Mouse (Mus musculus): ENCODE results near the gene Zfp276. TPM values are rescaled to one million over a fixed set of nuclear protein-coding genes. Genes with fewer than 3 reads are reported as not detected.

Zfp276 gene
- polyA plus RNA-seq (2014; fragmentation: Illumina TruSeq; extraction: RNeasy Lipid Tissue Mini Kit (QIAGEN cat#74804); ENCODE audit: low read depth, low replicate concordance) = 1.6 TPM

DNA sequence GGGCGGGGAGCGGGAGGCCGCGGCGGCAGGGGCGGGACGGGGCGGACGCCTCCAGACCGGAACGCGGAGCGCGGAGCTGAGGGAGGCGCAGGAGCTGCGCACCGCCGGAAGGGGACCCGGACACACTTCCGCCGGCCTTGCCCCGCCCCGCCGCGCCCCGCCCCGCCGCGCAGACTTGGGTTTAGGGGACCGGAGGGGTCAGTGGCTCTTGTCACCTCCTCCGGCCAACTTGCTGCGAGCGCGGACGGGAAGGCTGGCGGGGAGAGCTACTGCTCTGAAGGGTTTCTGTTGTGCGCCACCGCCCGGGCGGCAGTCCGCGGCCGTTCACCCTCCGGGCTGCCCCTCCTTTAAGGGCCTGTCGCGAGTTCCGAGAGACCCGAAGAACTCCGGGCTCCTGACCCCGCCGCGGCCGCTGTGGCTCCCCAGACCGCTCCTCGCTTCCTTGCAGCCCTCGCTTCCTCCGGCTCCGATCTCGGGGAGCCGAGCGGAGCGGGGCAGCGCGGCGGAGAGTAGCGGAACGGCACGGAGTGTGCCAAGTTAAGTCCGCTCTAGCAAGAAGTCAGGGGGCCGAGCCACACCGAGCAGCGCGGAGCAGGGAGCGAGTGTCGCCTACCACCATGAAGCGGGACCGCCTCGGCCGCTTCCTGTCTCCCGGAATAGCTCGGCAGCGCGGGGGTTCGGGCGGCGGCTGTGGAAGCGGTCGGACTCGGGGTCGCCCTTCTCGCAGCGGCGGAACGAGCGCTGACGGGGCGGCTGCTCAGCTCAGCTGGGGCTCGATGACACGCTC is at the start of gene Zfp276, which contains the start of gene Vps9d1:
Gene Zfp276, plus strand, starts transcription at position 97 of the 787 bp plus-strand sequence.
Gene Vps9d1, minus strand, starts transcription at position 250 of the 787 bp plus-strand sequence.

DNA sequence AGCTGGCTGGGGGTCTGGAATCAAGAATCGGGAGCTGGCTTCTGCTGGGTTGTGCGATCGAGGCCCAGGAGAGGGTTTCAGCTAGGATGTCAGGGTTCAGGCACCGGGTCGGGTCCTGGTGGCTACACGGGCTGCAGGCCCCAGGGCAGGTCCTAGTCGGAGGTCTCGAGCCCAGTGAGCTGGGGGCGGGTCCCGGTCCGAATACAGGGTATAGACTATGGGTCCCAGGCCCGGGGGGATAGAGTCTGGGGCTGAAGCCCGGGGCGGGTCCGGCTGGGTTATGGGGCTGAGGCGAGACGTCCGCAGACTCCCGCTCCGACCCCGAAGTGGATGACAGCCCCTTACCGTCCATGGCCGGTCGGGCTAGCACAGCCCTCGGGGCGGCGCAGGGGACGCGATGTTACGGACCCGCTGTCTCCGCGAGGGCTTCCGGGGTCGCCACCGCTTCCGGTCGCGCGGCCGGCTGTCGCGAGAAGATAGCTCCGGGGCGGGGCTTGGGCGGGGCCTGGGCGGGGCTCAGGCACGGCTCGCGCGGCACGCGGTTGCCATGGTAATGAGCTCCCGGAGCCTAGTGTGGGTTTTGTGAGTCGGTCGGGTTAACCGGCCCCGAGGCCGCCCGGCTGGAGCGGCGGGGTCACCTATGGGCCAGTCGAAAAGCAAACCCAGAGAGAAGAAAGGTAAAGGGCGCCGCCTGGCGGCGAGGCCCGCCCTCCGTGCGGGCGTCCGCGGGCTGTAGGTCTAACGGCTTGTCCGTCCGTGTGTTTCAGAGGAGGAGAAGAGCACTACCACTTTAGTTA is 41.5 kb upstream of the Zfp276 start, which contains the start of the genes Chmp1a and Spata33:
Gene Chmp1a, minus strand, starts transcription at position 443 of the 797 bp plus-strand sequence.
Gene Spata33, plus strand, starts transcription at position 512 of the 797 bp plus-strand sequence.

DNA sequence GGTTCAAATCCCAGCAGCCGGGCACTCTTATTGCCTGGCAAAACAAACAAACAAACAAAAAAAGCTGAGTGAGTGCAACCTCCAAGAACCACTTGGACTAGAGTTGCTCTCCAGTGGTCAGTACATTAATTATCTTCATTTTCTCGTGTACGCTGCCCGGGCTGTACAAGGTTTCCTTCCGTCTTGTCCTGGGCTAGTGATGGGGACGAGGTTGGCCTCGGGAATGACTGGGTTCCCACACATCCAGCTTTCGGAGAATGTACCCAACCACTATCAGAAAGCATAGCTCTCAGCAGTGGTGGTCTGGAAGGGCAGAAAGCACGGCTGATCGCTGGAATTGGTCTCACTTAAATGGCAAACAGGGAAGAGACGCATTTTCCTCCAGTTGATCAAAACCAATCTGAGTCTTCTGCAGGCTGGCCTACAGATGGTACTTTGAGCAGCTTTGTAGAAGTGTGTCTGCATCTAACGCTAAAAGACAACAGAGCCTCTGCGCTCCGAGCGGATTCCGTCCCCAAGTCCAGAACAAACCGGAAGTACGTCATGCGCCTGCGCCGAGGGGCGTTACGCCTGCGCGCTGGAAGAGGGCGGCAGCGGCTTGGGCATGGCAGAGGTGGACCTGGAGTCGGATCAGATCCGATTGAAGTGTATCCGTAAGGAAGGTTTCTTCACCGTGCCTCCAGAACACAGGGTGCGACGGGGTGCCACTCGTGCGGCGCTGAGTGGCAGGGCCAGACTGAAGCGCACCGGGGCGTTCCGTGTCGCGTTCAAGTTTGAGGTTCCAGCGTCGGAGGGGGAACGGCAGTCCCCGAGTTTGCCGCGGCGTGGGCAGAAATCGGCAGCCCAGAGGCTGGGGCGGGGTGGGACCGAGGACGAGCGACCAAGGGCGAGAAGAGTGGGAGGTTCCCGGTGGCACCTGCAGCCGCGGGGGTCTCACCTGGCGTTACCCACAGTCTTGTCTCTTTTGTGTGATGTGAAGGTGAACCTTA is 29.4 kb upstream of the Zfp276 start, which contains the start of gene Cdk10:
Gene Cdk10, plus strand, starts transcription at position 565 of the 989 bp plus-strand sequence.

DNA sequence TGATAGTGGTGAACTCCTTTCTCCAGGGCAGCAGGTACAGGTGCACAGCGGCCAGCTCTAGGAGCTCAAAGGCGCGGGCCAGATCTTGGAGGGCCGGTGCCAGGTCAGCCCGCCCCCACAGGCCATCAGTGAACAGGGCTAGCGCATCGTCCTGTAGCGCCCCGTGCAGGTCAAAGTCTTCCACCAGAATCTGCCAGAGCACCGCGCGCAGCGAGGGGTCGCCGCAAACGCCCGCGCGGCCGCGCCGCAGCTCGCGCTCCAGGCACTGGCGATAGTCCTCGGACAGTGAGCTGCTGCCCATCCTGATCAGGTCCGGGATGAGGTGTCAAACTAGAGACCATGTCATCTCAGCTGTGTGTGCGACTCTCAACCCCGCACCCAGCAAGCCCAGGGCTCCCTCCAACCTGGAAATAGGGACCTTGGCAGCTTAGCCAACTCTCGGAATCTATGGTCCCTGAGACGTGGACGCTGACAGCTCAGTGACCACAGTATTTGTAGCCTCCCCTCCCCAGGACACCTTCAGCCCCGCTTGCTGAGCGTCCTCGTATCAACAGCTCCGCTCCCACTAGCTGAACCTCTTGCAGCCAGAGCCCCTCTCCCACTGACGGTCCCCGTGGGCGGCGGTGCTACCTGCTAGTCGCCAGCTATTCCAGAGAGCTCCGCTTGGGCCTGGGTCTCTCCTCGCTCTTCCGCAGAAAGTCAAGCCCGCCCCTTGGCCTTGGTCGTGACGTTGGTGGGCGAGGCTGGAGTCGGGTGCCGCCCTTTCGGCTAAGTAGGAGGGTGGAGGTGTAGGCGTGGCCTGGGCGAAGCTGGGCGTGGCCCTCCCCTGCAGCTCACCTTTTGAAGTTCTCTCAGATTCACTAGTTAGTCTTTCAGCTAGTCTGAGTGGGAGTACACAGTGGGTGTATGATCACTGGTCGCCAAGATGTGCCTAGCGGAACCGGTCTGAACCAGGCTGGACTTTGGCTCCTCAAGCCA is 18.2 kb upstream of the Zfp276 start, which contains the start of gene Spata2l:
Gene Spata2l, minus strand, starts transcription at position 714 of the 978 bp plus-strand sequence.

DNA sequence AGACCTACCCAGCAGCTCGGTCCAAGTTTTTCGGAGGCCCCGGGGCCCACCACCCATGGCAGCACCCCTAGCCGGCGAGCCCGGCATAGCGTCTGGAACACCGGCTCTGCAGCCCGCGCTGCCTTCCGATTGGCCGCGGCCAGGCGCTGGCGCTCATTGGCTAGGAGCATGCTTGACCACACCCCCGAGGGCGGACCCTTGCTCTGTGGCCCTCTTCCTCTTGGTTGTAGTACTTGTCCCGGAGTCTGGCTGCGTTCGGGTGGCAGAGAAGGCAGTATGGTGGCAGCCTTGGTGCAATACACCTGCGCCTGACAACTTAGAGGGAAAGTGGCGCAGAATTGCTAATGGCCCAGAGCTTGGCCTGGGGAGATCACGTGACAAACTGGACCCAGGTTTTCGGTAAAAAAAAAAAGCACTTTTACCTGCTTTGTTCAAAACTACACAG is 64.5 kb downstream of the Zfp276 start, which contains the start of gene Fanca:
Gene Fanca, minus strand, starts transcription at position 110 of the 445 bp plus-strand sequence.

Other genes with a start within 250 kb of the Zfp276 start
- gene Ankrd11, start 211.9 kb upstream of the Zfp276 start, polyA plus RNA-seq (2014; fragmentation: Illumina TruSeq; extraction: RNeasy Lipid Tissue Mini Kit (QIAGEN cat#74804); ENCODE audit: low read depth, low replicate concordance) = 13.5 TPM
- 8.2 TPM for gene Spg7, start 191.3 kb upstream of the Zfp276 start, polyA plus RNA-seq (2014; fragmentation: Illumina TruSeq; extraction: RNeasy Lipid Tissue Mini Kit (QIAGEN cat#74804); ENCODE audit: low read depth, low replicate concordance)
- 51.4 TPM for gene Rpl13, start 151.8 kb upstream of the Zfp276 start, polyA plus RNA-seq (2014; fragmentation: Illumina TruSeq; extraction: RNeasy Lipid Tissue Mini Kit (QIAGEN cat#74804); ENCODE audit: low read depth, low replicate concordance)
- not detected for gene Cpne7, start 136.8 kb upstream of the Zfp276 start, polyA plus RNA-seq (2014; fragmentation: Illumina TruSeq; extraction: RNeasy Lipid Tissue Mini Kit (QIAGEN cat#74804); ENCODE audit: low read depth, low replicate concordance)
- gene Sult5a1, start 95.9 kb upstream of the Zfp276 start, polyA plus RNA-seq (2014; fragmentation: Illumina TruSeq; extraction: RNeasy Lipid Tissue Mini Kit (QIAGEN cat#74804); ENCODE audit: low read depth, low replicate concordance) = 10.7 TPM
- gene Dpep1, start 68.0 kb upstream of the Zfp276 start, polyA plus RNA-seq (2014; fragmentation: Illumina TruSeq; extraction: RNeasy Lipid Tissue Mini Kit (QIAGEN cat#74804); ENCODE audit: low read depth, low replicate concordance) = 0.34 TPM
- 7.1 TPM for gene Chmp1a, start 41.4 kb upstream of the Zfp276 start, polyA plus RNA-seq (2014; fragmentation: Illumina TruSeq; extraction: RNeasy Lipid Tissue Mini Kit (QIAGEN cat#74804); ENCODE audit: low read depth, low replicate concordance)
- gene Spata33, start 41.4 kb upstream of the Zfp276 start, polyA plus RNA-seq (2014; fragmentation: Illumina TruSeq; extraction: RNeasy Lipid Tissue Mini Kit (QIAGEN cat#74804); ENCODE audit: low read depth, low replicate concordance) = 0.24 TPM
- 3.7 TPM for gene Cdk10, start 29.4 kb upstream of the Zfp276 start, polyA plus RNA-seq (2014; fragmentation: Illumina TruSeq; extraction: RNeasy Lipid Tissue Mini Kit (QIAGEN cat#74804); ENCODE audit: low read depth, low replicate concordance)
- gene Spata2l, start 18.0 kb upstream of the Zfp276 start, polyA plus RNA-seq (2014; fragmentation: Illumina TruSeq; extraction: RNeasy Lipid Tissue Mini Kit (QIAGEN cat#74804); ENCODE audit: low read depth, low replicate concordance) = 1.1 TPM
- gene Vps9d1, start 153 bp downstream of the Zfp276 start, polyA plus RNA-seq (2014; fragmentation: Illumina TruSeq; extraction: RNeasy Lipid Tissue Mini Kit (QIAGEN cat#74804); ENCODE audit: low read depth, low replicate concordance) = 1.0 TPM
- gene Fanca, start 64.4 kb downstream of the Zfp276 start, polyA plus RNA-seq (2014; fragmentation: Illumina TruSeq; extraction: RNeasy Lipid Tissue Mini Kit (QIAGEN cat#74804); ENCODE audit: low read depth, low replicate concordance) = not detected
- gene Spire2, start 78.5 kb downstream of the Zfp276 start, polyA plus RNA-seq (2014; fragmentation: Illumina TruSeq; extraction: RNeasy Lipid Tissue Mini Kit (QIAGEN cat#74804); ENCODE audit: low read depth, low replicate concordance) = not detected
- 102 TPM for gene Tcf25, start 119.6 kb downstream of the Zfp276 start, polyA plus RNA-seq (2014; fragmentation: Illumina TruSeq; extraction: RNeasy Lipid Tissue Mini Kit (QIAGEN cat#74804); ENCODE audit: low read depth, low replicate concordance)
- not detected for gene Mc1r, start 152.9 kb downstream of the Zfp276 start, polyA plus RNA-seq (2014; fragmentation: Illumina TruSeq; extraction: RNeasy Lipid Tissue Mini Kit (QIAGEN cat#74804); ENCODE audit: low read depth, low replicate concordance)
- gene Tubb3, start 157.2 kb downstream of the Zfp276 start, polyA plus RNA-seq (2014; fragmentation: Illumina TruSeq; extraction: RNeasy Lipid Tissue Mini Kit (QIAGEN cat#74804); ENCODE audit: low read depth, low replicate concordance) = not detected
- 5.8 TPM for gene Def8, start 169.3 kb downstream of the Zfp276 start, polyA plus RNA-seq (2014; fragmentation: Illumina TruSeq; extraction: RNeasy Lipid Tissue Mini Kit (QIAGEN cat#74804); ENCODE audit: low read depth, low replicate concordance)
- 8.9 TPM for gene Afg3l1, start 223.7 kb downstream of the Zfp276 start, polyA plus RNA-seq (2014; fragmentation: Illumina TruSeq; extraction: RNeasy Lipid Tissue Mini Kit (QIAGEN cat#74804); ENCODE audit: low read depth, low replicate concordance)

Measured in liver, adult 10 weeks (tissue).